Mouse (Mus musculus) stomach, embryonic 15.5 days (tissue): ENCODE data around the gene Btla. TPM values are rescaled to one million over a fixed set of nuclear protein-coding genes. Genes with fewer than 3 reads are reported as not detected.

ENCODE experiments used
- ATAC-seq: fragments of 200-750 bp; cut with Nextera tagmentation; 2 replicates; pipeline ENCODE4 v1.8.0; 2017; ENCODE audit warnings: low read depth, moderate number of reproducible peaks, moderate TSS enrichment; ENCODE audit not compliant: insufficient read depth, low FRiP score
- H3K27ac ChIP-seq: fragments of 300-500 bp; sonication (generic); 2 replicates; pipeline ENCODE4 v1.5.1; 2015; ENCODE audit warnings: mild to moderate bottlenecking, inconsistent platforms
- H3K27me3 ChIP-seq: fragments of 300-500 bp; sonication (generic); replicated peaks from 2 replicates; pipeline ENCODE4 v1.6.1; 2015; ENCODE audit warnings: inconsistent platforms
- H3K36me3 ChIP-seq: fragments of 300-500 bp; sonication (generic); 2 replicates; pipeline ENCODE4 v1.6.1; 2015; ENCODE audit warnings: inconsistent platforms
- H3K4me1 ChIP-seq: fragments of 300-500 bp; sonication (generic); 2 replicates; pipeline ENCODE4 v1.6.1; 2015; ENCODE audit warnings: inconsistent platforms
- H3K4me2 ChIP-seq: fragments of 300-500 bp; sonication (generic); 2 replicates; pipeline ENCODE4 v1.6.1; 2015; ENCODE audit warnings: mild to moderate bottlenecking, inconsistent platforms
- H3K4me3 ChIP-seq: fragments of 300-500 bp; sonication (generic); replicated peaks from 2 replicates; pipeline ENCODE4 v1.5.1; 2015; ENCODE audit warnings: inconsistent platforms
- H3K9ac ChIP-seq: fragments of 300-500 bp; sonication (generic); 2 replicates; pipeline ENCODE4 v1.6.1; 2015; ENCODE audit warnings: inconsistent platforms
- H3K9me3 ChIP-seq: fragments of 300-500 bp; sonication (generic); 2 replicates; pipeline ENCODE4 v1.6.1; 2016; ENCODE audit warnings: inconsistent platforms
- WGBS: fragments of 180-500 bp; shearing (Covaris S2); methylation state at CpG from one replicate; pipeline ENCODE4 v1.1.7; 2015; 5-methylcytosine and 5-hydroxymethylcytosine counted together
- polyA plus RNA-seq: library from polyadenylated mRNA; unstranded; fragments of >200 nt; fragmentation: Nextera tagmentation; extraction: Ambion mirVana; gene quantifications from 2 replicates; pipeline ENCODE4 v1.2.1, GENCODE M21; 2015

Gene Btla
- polyA plus RNA-seq, 1 experiment from 2014 or later, result 0.33 TPM

- no peak overlapping the region for H3K27ac ChIP-seq
- H3K9me3 ChIP-seq, result no peaks in the 10 kb centered on the region
- no peak overlapping the region for H3K4me3 ChIP-seq
- no peak for ATAC-seq
- H3K4me1 ChIP-seq, result no peaks in the 10 kb centered on the region
- no peak overlapping the region for H3K9ac ChIP-seq
- no peaks in the 10 kb centered on the region for H3K36me3 ChIP-seq
- H3K4me2 ChIP-seq, result no peak overlapping the region
- no peaks in the 10 kb centered on the region for H3K27me3 ChIP-seq
- 62% methylated on average over 2 of the region's 2 CpGs for WGBS
Measured at GRCm38 (mm10) chr16:45269886-45270285, 45.8 kb downstream of the Btla start.

- no peaks in the 10 kb centered on the region for H3K27me3 ChIP-seq
- no peak overlapping the region for H3K4me3 ChIP-seq
- H3K27ac ChIP-seq, result no peak overlapping the region
- WGBS, result 70% methylated on average over 1 of the region's 1 CpGs
- H3K9ac ChIP-seq, result no peak overlapping the region
- no peak for ATAC-seq
- no peak overlapping the region for H3K4me2 ChIP-seq
- H3K4me1 ChIP-seq, result no peaks in the 10 kb centered on the region; the same call in 1 of the 2 replicates
- no peaks in the 10 kb centered on the region for H3K36me3 ChIP-seq
- H3K9me3 ChIP-seq, result no peaks in the 10 kb centered on the region
Measured at GRCm38 (mm10) chr16:45283093-45283492, 59.0 kb downstream of the Btla start.

GRCm38 (mm10) chr16:45297806-45298205 lies 73.7 kb downstream of the Btla start:
- Histone ChIP-seq H3K4me3 (no peak overlapping the region), H3K4me1 (no peaks in the 10 kb centered on the region), H3K36me3 (no peaks in the 10 kb centered on the region), H3K27me3 (no peaks in the 10 kb centered on the region), H3K9me3 (no peaks in the 10 kb centered on the region), H3K9ac (no peak overlapping the region), H3K27ac (no peak overlapping the region), H3K4me2 (no peak overlapping the region)
- ATAC-seq, result no peak
- WGBS, result 60% methylated on average over 3 of the region's 3 CpGs

Other genes with a start within 250 kb of the Btla start
- 93.9 and 98.3 TPM in 2 replicates for gene Ccdc80, start 130.9 kb upstream of the Btla start, polyA plus RNA-seq
- 16.7 and 20.0 TPM in 2 replicates for gene Slc35a5, start 65.6 kb upstream of the Btla start, polyA plus RNA-seq
- 42.4 and 43.7 TPM in 2 replicates for gene Atg3, start 65.5 kb upstream of the Btla start, polyA plus RNA-seq
- 37.3 and 38.1 TPM in 2 replicates for gene Cd200, start 184.7 kb downstream of the Btla start, polyA plus RNA-seq